Mouse (Mus musculus): ENCODE measurements at regions not wholly inside any gene's neighbourhood (a gene's known extent, or its start where the extent isn't known, plus 50 kb on each side); places are given as distances from the start of the nearest gene placed in this dataset.

DNA sequence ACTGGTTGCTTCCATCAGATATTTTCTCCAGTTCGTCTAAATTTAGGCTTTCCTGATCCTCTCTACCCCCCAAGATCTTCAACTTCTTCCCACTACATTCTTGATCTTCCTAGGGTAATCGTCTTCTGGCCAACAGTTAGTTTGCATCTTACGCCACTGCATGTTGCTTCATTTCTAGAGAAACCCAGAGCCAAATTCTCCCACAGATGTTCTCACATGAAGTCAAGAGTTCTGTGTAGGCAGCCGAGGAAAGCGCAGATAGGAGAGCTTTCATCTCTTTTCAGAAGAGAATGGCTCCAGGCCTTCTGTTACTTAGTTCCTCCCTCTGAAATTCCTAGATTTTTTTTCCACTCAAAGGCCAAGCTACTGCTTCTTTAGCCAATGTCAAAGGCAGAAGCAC is 179.9 kb downstream of the Fgf10 start:
- DNase-seq, result no peak

DNA sequence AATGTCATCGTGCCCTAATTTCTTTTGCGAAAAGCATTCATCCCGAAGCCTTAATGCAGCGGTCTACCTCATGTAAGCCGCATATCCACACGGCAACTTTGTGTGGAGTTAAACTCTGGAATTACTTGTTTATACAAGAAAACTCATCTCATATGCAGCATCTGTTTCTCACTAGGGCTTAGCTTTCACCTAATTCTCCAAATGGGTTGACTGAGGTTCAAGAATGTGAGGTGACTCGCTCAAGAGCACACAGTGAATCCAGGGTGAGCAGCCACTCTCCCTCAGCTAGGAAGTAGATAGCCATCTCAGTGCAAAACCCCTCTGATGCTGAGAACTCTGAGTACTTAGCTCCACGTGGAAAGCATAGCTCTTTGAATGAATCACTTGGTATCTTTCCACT is 181.1 kb downstream of the Fgf10 start:
- DNase-seq, result no peak

DNA sequence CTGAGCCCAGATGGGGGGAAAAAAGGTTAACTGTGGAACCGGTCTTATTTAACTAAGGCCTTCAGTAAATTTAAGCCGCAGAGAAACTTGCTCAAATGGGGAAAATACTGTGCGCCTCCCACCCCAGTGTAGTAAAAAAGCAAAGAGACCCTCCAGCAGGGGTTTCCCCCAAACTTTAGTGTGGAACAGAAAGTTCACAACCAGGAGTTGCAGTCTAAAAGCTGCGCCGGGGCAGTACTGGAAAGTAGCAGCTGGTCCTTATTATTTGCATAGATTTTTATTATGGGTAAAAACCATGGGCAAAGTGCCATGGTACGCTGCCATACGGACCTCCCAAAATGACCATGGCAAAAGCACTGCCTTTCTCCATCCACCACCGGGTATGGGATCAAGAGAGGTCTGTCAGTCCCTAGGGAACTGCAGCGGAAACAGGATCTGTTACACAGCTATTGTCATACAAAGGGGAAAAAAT is 216.8 kb downstream of the Fgf10 start:
- DNase-seq, result no peak

DNA sequence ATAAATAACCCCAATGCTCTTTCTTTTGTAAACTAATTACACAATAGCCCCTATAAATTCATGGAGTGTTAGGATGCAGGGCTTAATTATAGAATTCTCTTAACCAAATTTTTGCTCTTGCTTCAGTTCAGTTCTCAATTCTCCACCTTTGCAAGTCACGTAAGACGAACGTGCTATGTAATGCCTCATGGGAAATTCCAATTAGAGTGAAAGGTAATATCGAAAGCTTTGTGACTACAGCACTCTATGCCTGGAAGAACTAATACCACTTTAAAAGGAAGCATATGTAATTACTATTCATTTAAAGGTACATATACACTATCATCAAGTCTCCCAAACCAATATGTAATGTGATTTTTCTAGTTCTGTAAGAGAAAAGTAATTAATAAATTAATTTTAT is 225.5 kb downstream of the Fgf10 start:
- no peak for DNase-seq

DNA sequence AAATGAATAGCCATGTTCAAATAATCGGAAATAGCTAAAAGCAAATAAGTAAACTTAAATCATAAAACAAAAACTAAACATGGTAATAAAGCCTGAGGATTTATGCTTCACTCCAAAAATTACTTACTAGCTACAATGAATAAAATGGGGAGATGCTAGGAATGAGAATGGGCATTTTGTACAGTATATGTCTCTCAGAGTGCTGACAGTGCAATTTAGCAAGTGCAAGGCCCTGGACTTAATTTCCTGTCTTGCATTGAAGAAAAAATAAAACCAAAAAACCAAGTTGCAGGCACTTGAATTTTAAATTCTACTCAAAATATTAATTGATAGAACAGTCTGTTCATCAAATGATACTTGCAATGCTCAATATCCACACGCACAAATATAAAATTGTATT is 232.4 kb downstream of the Fgf10 start:
- no peak for DNase-seq

DNA sequence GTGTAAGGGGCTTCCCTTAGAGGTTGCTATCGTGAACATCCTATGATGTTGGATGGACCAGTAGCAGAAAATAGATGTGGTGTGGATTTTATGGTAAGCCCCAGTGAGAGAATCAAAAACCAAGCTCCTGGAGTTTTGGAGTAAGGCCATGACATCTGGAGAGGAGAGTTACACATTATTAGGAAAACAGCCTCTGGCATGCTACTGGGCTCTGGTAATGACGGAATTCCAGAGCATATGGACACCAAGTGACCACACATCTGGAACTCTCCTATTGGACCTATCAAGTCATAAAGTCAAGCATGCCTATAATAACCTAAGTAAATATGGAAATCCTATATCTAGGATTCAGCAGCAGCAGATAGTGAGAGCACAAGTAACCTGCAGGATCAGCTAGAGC is 240.8 kb downstream of the Fgf10 start:
- no peak for DNase-seq

DNA sequence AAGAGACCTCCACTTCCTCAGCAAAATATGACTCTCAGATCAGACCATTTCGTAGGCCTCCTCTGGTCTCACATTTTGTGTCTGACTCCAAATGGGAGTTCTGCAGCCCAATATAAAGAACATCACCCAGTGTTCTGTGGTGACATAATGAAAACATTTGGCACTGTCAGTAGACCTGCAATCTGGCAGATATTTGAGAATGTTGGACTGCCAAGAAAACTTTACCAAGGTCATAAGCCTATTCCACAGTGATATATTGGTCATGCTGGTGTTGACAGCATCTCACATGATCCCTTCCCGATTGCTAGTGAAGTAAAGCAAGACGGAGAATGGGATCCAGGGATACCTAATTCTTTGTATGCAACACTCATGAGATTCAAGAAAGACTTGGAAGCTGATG is 271.2 kb downstream of the Fgf10 start:
- DNase-seq, result no peak

DNA sequence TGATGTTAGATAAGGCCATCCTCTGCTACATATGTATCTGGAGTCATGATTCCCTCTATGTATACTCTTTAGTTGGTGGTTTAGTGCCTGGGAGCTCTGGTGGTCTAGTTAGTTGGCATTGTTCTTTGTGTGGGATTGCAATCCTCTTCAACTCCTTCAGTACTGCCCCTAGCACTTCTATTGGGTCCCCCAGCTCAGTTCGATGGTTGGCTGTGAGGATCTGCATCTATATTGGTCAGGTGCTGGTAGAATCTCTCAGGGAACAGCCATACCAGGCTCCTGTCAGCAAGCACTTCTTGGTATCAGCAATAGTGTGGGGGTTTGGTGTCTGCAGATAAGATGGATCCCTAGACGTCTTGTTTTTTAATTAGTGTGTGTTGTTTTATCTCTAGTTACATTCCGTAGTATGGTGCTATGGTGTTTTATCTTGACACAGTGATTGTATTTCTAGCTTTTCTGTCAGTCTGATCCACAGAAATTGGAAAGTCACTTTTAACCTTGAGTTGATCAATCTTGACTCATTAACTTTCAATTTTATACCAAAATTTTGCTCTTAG is 296.6 kb downstream of the Fgf10 start:
- no peak for DNase-seq

DNA sequence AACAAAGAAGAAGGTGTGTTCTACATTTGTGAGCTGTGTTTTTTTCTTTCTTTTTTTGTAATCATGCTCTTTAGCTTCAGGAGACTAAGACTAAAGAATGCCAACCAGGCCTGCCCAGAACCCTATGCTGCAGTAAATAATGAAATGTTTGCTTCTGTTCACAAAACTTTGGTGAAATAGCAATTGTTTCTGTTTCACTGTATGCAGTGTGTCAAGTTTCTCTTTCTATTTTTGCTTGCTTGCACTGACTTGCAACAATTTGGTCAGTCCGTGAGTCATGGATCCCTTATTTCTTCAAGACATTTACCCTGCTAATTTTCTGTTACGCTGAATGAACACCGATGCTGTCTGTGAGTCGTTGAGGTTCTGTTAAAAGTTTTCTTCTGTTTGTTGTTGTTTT is 298.1 kb downstream of the Fgf10 start:
- DNase-seq, result no peak

DNA sequence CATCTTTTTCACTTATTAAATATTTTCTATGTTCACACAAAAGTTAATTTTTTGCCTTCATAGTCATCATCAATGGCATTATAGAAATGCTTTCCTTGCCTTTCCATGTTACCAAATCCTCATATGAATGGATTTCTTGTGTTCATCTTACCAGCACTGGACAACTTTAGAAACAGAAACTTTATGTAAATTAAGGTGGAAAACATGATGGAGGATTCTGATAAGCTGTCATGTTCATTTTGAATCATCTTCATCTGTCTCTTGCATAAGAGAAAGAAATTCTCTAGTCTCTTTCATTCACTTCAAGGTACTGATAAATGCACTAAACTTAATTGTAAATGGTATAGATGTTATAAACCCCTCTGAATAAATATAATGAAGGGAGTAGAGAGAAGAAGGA is 305.4 kb downstream of the Fgf10 start:
- no peak for DNase-seq

DNA sequence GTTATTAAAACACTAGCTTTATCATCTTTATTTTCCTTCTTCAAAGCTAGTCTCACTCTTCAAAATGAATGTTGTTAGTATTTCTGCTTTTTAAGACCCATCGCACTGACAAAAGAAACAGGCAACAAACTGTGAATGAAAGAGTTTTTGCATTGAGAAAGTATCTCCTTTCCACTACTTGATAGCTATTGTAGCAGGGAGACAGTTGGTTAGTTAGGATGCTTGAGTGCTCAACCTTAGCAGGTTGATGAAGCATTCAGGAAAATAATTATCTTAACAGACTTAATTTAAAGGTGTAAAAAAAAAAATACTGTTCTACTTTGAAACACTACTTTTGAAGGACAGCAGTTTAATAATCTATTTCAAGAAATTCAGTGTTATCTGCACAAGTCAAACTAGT is 305.9 kb downstream of the Fgf10 start:
- DNase-seq, result no peak

DNA sequence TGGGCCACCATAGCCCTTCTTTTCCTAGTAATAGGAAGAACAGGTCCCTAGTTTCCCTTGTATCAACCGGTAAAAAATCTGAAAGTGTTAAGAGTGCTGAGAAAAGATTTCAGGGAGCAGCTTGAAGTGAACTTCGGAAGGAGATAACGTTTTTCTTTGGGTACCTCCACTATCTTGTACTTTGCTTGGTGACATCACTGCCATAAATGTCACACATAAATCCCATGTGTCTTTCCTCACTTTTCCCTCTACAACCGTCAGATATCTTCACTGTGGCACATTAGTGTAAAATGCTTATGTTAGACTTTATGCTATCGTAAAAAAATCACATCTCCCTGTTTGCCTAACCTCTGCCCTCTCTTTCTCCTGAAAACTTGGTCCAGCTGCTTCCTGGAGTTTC is 309.9 kb downstream of the Fgf10 start:
- no peak for DNase-seq

DNA sequence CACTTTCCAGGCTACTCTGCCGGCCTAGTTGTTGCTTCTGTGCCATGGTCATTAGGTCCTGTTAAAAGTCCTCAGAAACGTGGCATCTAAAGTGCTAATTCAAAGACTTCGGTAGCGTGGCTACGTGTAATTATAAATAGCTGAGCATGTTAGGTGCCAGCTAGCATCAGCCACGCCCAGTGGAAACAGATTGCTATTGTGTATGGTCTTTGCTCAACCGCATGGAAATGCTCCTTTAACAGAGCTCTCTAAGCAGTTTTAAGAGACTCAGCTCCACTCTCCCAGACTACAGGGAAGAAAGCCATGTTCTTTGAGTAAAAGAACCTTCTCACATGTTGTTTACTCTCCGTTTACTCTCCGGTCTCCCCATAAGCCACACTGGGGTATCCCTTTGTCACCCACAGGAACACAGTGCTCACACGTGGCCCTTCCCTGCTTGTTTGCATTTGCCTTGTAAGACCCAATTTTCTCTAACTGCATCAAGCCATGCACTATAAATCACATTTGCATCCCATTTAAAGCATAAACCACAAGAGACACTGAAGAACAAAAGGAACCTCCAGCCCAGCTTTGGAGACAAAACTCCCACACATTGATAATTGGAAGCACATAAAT is 311.7 kb downstream of the Fgf10 start:
- DNase-seq, result peak; percentile 3

DNA sequence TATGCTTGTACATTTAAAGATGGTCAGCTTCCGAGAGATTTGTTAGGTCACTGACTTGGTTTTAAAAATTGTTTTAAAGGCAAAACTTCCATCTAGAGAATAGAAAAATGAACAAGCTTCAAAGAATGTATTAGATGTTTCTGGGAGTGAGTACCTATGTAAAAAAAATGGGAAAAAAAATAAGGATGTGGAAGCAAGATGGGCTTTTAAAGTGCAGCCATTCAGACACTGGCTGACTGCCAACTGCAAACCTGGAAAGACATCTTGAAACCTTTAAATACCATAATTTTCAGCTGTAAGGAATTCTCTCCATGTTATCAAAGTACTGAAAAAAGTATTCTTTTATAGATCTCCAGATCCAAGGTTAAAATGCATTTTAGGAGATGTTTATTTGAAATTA is 315.7 kb downstream of the Fgf10 start:
- DNase-seq, result no peak

DNA sequence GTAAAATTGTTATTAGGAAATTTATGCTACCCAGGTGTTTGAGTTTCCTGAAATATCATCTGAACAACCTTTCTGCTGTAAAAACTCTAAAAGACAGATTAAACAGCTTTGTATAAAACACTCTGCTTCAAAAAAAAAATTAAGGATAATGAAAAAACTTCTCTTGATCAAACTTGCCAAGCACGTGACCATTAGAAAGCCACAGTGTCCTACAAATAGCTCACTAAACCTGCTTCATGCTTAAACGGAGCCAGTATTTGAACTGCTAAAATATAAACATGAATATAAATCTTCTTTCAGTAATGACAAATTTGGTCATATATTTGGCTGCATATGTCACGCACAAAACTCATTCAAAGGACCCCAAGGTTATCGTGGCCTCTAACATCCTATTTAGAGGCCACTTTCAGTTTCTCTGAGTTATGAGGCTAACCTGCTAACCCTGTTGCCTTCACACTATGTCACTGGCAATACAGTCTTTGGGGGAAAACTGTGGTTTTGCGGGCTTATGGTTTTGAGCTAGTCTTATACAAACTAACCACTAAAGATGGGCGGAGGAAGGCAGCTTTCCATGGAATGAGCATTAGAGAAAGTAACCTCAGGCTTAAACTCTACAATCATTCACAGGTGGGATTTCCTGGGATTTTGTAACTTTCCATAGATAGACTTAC is 355.8 kb downstream of the Fgf10 start:
- no peak for DNase-seq

DNA sequence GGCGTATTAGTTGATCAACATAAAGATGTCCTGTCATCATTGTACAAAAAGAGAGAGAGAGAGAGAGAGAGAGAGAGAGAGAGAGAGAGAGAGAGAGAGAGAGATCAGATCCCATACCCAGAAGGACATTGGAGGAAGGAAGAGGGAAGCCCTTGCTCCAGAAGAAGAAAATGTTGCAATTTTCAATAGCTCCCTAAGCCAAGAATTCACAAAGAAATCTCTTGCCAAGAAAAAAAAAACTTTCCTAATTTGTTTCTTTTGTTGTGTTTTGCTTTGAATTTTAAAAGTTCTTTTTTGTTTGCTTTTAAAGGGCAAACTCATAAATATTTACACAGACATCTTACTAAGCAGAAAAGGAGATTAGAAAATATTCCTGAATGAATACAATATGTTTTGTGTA is 370.0 kb downstream of the Fgf10 start:
- no peak for DNase-seq

DNA sequence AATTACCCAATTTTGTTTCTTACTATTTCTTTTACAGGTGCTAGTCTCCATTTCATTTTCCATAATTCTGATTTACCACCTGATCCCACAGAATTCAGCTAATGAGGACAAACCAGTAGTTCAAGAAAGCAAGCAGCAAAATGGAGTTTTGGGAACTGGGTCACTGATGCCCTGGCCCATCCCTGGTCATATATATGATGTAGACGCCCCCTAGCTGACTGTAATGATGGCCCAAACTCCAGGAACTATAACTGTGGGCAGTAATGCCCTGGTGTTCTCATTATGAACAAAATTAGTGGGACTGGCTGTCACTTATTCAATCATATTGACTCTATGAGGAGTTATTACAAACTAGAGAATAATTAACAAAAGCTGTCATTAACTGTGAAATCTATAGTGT is 375.5 kb downstream of the Fgf10 start:
- no peak for DNase-seq

DNA sequence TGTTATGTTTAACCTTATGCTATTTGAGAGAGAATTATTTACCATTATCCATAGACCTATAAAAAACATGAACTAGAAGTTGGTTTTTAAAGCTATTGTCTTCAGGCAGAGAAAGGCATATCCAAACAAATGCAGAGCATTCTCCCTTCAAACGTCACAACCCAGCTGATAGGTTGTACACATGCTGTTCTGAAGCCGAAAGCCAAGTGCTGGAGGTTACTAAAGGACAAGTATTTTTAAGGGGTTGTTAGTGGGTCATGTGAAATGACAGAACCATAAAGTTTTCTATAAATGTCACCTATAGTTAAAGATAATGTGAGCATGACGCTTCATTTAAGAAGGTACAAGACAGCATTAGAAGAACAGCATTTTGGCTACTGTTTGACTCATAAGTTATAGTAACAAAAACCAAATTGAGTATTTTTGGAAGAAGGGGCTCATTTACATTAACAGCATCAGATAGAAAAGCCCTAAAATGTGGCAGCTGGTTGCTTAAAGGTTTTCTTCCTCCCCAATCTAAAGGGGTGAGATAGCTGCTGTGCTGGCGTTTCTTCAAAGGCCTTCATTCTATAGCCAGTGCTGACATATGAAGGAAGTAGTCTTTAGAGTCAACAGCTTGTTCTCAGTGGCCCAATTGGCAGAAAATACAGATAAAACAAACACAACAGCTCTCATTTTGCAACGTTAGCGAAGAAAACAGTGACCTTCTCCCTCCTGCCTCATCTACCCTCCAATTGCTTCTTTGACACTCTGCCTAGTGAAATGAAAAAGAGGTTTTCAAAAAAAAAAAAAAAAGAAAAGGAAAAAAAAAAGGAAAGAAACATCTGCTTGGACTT is 359.4 kb upstream of the Paip1 start:
- no peak for DNase-seq

DNA sequence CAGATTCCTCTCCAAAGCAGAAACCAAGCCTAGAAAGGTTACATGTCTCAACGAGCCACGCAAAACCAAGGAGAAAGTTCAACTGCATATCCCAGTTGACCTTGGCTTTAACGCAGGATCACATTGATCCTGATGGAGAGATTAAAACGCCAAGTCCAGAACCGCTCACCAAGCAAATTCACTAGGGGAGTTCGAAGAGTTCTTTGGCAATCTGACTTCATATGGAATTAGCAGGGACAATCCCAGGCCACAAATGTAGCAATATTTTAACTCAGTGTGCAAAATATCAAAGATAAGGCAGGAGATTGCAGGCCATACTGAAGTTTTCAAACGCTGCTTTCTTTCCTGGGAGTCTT is 358.8 kb upstream of the Paip1 start:
- DNase-seq, result peak; percentile 2

DNA sequence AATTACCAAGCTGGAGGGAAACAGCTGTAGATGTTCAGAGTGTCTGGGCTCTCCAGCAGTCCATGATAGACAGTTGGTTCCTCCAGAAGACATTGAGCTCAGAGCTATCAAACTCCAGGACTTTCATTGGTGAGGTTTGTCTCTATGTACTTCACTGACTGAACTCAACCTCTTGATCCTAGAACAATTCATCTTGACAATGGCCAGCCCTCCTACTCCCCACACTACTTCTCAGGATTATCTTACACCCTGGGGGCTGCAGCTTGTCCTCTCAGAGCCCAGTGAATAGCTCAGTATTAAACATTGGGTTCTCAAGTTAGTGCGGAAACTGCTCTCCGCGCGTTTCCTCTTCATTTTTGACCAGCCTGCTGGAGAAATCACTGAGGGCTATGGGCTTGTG is 349.2 kb upstream of the Paip1 start:
- DNase-seq, result no peak

DNA sequence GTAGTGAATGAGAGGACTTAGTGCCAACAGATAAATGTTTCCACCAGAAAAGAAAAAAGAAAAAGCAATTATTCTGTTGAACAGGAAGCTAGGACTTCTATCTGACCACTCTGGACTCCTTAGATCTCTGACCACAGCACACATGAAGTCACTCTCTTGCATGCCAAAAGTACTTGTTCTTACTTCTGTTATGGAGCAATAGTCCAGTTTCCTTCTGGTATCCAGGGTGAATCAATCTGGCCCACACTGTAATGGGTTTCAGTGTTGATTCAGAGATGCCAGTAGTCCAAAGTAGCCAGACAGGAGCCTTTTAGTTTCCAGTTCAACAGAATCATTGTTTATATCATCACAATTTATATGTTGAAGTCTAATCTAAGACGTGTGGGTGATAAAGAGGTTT is 346.7 kb upstream of the Paip1 start:
- DNase-seq, result no peak

DNA sequence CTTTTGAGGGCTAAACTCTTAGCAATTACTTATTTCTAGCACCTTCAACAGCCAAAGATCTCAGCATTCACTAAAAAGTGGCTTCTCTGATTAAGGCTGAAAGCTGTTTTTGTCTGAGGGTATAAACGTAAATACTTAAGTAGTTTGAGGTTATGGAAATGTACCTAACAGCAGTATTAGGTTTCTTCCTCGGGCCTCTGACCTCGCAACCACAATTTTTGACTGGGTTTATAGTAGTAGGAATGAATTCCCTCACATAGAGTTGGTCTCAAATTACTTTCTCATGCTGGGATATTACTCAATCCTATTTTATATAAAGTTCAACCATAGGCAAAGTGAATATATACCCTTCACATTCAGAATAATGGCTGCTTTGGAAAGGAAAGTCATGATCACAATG is 310.5 kb upstream of the Paip1 start:
- no peak for DNase-seq

DNA sequence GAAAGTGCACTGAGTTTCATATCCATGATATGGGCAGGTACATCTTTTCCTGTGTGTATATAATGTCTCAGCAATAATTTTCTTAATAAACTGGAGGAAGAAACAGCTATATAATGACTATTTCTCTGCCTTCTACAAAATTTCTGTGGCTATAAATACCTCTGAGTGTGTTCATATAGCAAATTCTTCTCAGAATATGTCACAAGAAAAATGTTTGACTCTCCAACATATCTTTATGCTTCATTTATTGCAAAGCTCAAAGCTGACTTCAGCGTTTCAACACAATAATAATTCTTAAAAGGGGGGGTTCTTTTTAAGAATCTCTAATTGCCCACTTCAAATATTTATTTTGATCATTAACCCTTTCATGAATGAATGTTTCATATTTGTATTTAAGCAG is 310.0 kb upstream of the Paip1 start:
- DNase-seq, result no peak

DNA sequence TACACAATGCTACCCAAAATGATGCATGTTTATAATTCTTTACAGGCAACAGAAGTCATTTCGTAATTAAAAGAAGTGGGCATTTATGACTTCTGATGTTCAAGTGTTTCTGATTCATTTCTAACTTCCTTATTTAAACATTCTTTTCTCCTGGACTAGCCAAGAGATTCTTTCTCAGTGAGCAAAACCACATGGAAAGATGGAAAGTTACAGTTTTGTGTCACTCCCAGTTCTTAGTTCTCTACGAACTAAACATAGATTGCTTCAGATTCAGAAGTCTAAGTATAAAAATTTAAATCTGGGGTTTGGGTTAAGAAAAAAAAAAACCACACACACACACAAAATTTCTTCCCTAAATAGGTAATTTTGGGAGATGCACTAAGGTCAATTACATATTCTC is 288.0 kb upstream of the Paip1 start:
- DNase-seq, result no peak

Data from kidney, postnatal 14 days (tissue).